Mouse (Mus musculus) E14TG2a.4 (cell line): ENCODE measurements at regions not wholly inside any gene's neighbourhood (a gene's known extent, or its start where the extent isn't known, plus 50 kb on each side); places are given as distances from the start of the nearest gene placed in this dataset.
A peak's percentile ranks its signal among the peaks of the same experiment; 100 is the strongest.

Source experiments
- H3K27me3 ChIP-seq: 2 replicates; pipeline ENCODE4 v1.6.1; 2014; ENCODE audit warnings: low read length, control low read depth; ENCODE audit not compliant: insufficient read depth
- H3K36me3 ChIP-seq: 2 replicates; pipeline ENCODE4 v1.6.1; 2014; ENCODE audit warnings: low read length, control low read depth; ENCODE audit not compliant: insufficient read depth
- H3K4me1 ChIP-seq: replicated peaks from 2 replicates; pipeline ENCODE4 v1.6.1; 2014; ENCODE audit warnings: low read depth, low read length, control low read depth
- H3K4me3 ChIP-seq: replicated peaks from 2 replicates; pipeline ENCODE4 v1.5.1; 2014; ENCODE audit warnings: mild to moderate bottlenecking, low read length
- H3K9me3 ChIP-seq: 2 replicates; pipeline ENCODE4 v1.6.1; 2014; ENCODE audit warnings: low read length, control low read depth
- CTCF ChIP-seq: conservative IDR thresholded peaks from 2 replicates; pipeline ENCODE4 v1.5.1; 2014; ENCODE audit warnings: low read length
- NANOG ChIP-seq: IDR thresholded peaks from 2 replicates; pipeline ENCODE4 v1.6.1; 2014; ENCODE audit warnings: borderline replicate concordance, low read length, mixed read lengths
- POU5F1 ChIP-seq: IDR thresholded peaks from 2 replicates; pipeline ENCODE4 v1.6.1; 2014; ENCODE audit warnings: low read length, borderline replicate concordance

DNA sequence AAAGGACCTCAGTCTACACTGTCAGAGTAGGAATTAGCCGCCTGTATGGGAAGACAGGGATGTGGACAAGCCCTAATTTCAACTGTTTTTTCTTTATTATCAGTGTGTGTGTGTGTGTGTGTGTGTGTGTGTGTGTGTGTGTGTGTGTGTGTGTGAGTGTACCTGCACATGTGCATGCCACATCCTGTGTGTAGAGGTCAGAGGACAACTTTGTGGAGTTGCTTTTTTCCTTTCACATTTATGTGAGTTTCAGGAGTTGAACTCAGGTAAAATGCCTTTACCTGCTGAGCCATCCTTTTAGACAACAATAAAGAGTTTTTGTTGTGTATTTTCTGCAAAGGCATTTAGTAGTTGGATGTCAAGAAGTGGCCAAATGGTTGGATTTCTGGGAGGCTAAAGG lies 2606.8 kb downstream of the Gm37988 start:
- H3K36me3 ChIP-seq, result no peaks in the 10 kb centered on the region
- H3K9me3 ChIP-seq, result no peaks in the 10 kb centered on the region
- no peaks in the 10 kb centered on the region for H3K27me3 ChIP-seq
- TF ChIP-seq CTCF (no peak), POU5F1 (no peak), NANOG (no peak)
- no peak overlapping the region for H3K4me3 ChIP-seq
- H3K4me1 ChIP-seq, result no peaks in the 10 kb centered on the region

DNA sequence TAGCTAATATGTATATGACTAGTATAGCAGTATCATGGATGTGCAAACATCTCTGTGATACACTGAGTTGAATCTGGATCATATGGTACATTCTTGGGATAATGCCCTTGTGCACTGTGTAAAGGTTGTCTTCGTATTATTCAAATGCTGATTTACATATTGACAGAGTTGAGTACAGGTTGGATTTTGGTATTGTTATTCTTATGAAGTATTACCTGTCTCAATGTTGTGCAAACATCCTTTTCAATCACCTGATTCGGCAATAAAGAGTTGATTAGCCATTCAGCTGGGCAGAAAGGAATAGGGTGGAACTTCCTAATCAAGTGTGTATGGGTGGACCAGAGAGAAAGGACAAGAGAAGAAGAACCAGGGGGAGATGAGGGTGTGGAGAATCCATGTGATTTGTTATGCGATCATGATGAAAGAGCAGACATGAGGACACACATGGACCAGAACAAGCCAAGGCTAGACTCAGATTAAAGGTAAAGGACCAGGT lies 2644.0 kb downstream of the Gm37988 start:
- Histone ChIP-seq H3K27me3 (no peaks in the 10 kb centered on the region), H3K4me1 (peaks cover 7% of the 10 kb centered on the region), H3K4me3 (no peak overlapping the region), H3K36me3 (no peaks in the 10 kb centered on the region), H3K9me3 (peaks cover 13% of the 10 kb centered on the region)
- no peak for TF ChIP-seq POU5F1
- peak; percentile 91 for TF ChIP-seq NANOG
- no peak for TF ChIP-seq CTCF

- H3K27me3 ChIP-seq, result no peaks in the 10 kb centered on the region
- no peak overlapping the region for H3K4me3 ChIP-seq
- no peaks in the 10 kb centered on the region for H3K36me3 ChIP-seq
- TF ChIP-seq CTCF, result no peak
- peaks cover 7% of the 10 kb centered on the region for H3K4me1 ChIP-seq
- peaks cover 20% of the 10 kb centered on the region for H3K9me3 ChIP-seq
Observed at GRCm38 (mm10) chr1:7454931-7455330, 2647.2 kb downstream of the Gm37988 start.

GRCm38 (mm10) chr1:7457895-7458294 lies 2650.2 kb downstream of the Gm37988 start:
- H3K27me3 ChIP-seq, result no peaks in the 10 kb centered on the region
- TF ChIP-seq POU5F1, result no peak
- TF ChIP-seq NANOG, result no peak
- no peak for TF ChIP-seq CTCF
- H3K4me1 ChIP-seq, result no peaks in the 10 kb centered on the region
- H3K36me3 ChIP-seq, result no peaks in the 10 kb centered on the region
- peaks cover 20% of the 10 kb centered on the region for H3K9me3 ChIP-seq
- no peak overlapping the region for H3K4me3 ChIP-seq

DNA sequence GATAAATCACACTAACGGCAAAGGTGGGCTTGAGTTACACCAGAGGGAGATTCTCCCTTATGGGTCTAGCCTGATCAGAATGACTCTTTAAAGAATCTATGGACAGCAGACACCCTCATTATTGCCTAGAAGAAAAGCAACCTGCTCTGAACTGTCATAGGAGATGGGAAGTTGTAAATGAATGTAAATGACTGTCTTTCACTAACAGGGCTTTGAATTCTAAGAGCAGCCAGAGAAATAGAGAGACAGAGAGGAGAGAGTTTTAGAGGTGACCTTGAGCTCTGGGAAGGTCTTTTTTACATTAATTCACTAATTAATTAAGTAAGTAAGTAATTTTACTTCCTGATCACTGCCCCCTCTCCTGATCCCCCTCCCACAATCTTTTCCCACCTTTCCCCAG lies 2686.4 kb downstream of the Gm37988 start:
- H3K4me3 ChIP-seq, result no peak overlapping the region
- 0 out of 2 replicates have a peak, but pooled peaks have one; percentile 26 for TF ChIP-seq NANOG
- TF ChIP-seq CTCF, result no peak
- no peaks in the 10 kb centered on the region for H3K27me3 ChIP-seq
- peaks cover 41% of the 10 kb centered on the region for H3K9me3 ChIP-seq
- peaks cover 18% of the 10 kb centered on the region for H3K36me3 ChIP-seq
- peaks cover 9% of the 10 kb centered on the region for H3K4me1 ChIP-seq

- peaks cover 60% of the 10 kb centered on the region for H3K9me3 ChIP-seq
- peaks cover 9% of the 10 kb centered on the region for H3K4me1 ChIP-seq
- no peaks in the 10 kb centered on the region for H3K27me3 ChIP-seq
- H3K4me3 ChIP-seq, result 0 out of 2 replicates have a peak overlapping the region, but pooled peaks have one; percentile 10
- H3K36me3 ChIP-seq, result peaks cover 22% of the 10 kb centered on the region
- TF ChIP-seq POU5F1 (no peak), CTCF (no peak), NANOG (no peak)
Observed at GRCm38 (mm10) chr1:7499042-7499441, 2691.3 kb downstream of the Gm37988 start.

DNA sequence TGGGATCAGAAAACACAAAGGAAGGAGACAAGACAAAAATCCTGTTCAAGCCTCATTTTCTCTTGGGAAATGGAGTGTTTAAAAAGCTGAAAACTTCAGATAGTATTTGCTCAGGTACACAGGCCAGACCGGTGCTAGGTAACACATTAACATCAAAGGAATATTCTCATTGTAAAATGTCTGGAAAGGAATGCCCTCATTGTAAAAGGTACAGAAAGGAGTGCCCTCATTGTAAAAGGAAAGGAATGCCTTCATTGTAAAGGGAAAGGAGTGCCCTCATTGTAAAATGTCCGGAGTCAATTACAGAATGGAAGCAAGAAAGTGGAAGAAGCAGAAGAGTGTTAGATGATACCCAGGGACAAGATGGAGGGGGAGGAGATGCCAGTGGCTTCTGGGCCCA lies 2694.7 kb downstream of the Gm37988 start:
- no peak overlapping the region for H3K4me3 ChIP-seq
- H3K4me1 ChIP-seq, result peaks cover 9% of the 10 kb centered on the region
- TF ChIP-seq CTCF (no peak), NANOG (peak; percentile 43; the same call in 1 of the 2 replicates)
- peaks cover 13% of the 10 kb centered on the region for H3K36me3 ChIP-seq
- H3K9me3 ChIP-seq, result peaks cover 36% of the 10 kb centered on the region
- no peaks in the 10 kb centered on the region for H3K27me3 ChIP-seq

DNA sequence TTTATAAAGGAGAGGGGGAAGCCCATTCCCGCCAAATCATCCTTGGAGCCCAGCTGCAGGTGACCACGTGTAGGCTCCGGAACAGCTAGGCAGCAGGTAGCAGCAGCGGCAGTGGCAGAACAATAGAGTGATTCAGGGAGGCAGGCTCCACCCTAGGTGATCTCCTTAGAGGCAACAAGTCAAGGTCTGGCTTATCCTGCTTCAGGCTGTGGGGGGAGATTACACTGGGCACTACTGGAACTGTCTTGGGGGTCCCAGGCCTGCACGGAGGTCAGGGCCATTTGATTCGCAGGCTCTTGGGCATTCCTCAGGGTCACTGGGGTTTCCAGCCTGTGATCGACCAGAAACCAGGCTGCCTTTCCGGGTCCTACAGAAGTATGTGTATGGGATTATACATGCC lies 2711.1 kb downstream of the Gm37988 start:
- no peaks in the 10 kb centered on the region for H3K9me3 ChIP-seq
- no peaks in the 10 kb centered on the region for H3K36me3 ChIP-seq
- peaks cover 9% of the 10 kb centered on the region for H3K4me1 ChIP-seq
- no peak for TF ChIP-seq CTCF
- no peak for TF ChIP-seq NANOG
- TF ChIP-seq POU5F1, result no peak
- H3K4me3 ChIP-seq, result no peak overlapping the region
- H3K27me3 ChIP-seq, result no peaks in the 10 kb centered on the region

DNA sequence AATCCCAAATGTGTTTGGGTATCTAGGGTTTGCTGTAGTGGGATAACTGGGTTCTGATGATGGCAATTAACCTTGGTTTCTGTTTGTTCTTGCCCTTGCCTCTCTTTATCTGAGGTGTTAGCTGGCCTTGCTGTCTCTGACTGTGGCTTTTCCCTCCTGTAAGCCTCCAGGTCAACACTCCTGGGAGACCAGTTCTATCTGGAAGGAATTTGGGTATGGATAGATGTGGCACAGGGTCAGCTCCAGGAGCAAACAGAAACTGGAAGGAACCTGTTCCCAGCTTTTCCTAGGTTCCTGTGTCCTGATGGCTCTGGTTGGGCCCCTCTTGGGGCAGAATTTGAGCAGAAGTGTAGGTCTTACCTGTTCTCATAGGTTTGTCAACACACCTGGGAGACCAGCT lies 2725.8 kb downstream of the Gm37988 start:
- TF ChIP-seq NANOG, result no peak
- no peak for TF ChIP-seq POU5F1
- TF ChIP-seq CTCF, result no peak
- Histone ChIP-seq H3K4me3 (no peak overlapping the region), H3K27me3 (no peaks in the 10 kb centered on the region), H3K36me3 (no peaks in the 10 kb centered on the region), H3K4me1 (no peaks in the 10 kb centered on the region), H3K9me3 (no peaks in the 10 kb centered on the region)
